ENCODE assay signal across 8 mouse cellular contexts in the genomic region with DNA sequence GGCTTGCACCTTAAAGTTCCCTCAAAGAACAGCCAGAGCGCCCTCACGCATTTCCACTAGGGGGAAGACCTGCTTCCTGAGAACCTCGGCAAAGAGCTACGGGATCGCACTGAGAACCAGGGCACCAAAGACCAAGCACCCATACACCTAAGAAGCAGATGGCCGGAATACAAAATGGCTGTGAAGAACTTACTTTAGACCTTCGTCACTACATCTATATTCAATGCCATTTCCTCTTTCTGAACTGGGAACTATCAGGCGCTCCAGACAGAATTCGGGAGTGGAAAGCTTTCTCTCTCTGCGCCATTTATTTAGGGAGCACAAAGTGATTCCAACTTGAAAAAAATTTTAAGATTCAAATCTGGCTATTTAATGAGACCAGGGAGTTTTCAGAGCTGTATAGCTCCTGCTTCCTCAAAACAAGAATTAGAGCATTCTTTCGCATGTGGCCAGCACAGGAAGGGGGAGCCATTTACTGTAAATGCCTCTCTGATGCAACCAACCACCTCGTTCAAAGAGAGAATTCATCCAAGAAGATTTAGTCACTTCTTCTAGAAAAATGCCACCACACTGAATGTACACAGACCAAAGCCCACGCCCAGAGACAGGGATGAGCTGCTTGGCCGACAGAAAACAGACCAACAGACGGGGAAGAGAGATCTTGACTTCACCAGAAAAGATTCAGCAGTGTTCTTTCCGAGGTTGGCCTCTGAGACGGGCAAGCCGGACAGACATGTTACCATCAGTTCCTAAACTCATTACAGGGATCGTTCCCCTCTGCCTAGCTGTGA.
DNase-seq lines count a peak whose midpoint lies in the region; ATAC-seq and TF ChIP-seq lines count a peak whose summit lies in the region.
"Had no signal": no experiment of that assay in that cellular context is flagged by ENCODE, and none has a peak within 500 bp of the region (broad histone marks: within the 10 kb centered on the region; RNA-seq: fewer than 3 reads in every experiment).

No protein-coding gene starts in this region.

- 62% methylated on average over 19 of the region's 19 CpGs for WGBS in lung, embryonic 14.5 days

- peak; percentile 58 for TF ChIP-seq CTCF in lung, embryonic 14.5 days (IDR thresholded peaks at IDR 0.05; ENCODE audit: low read depth)

- no peaks in the 10 kb centered on the region for H3K4me1 ChIP-seq in lung, embryonic 14.5 days (ENCODE audit: insufficient read depth)

- H3K4me2 ChIP-seq in lung, embryonic 14.5 days, result peak overlapping the region; percentile 20; the same call in 1 of the 2 replicates
- H3K4me2 ChIP-seq: lung, embryonic 15.5 days had no signal

- peak overlapping the region; percentile 1; the same call in 1 of the 2 replicates for H3K4me3 ChIP-seq in lung, embryonic 14.5 days (ENCODE audit: low read depth, low read length)
- H3K4me3 ChIP-seq: lung, embryonic 15.5 days had no signal

- peak; percentile 58 for DNase-seq in lung, embryonic 14.5 days
- no peak for DNase-seq in lung, postnatal 25 days (ENCODE audit: low spot score)
- peak; percentile 51 for DNase-seq in heart, postnatal 4 days
- peak; percentile 9 for DNase-seq in mesoderm, embryonic 11.5 days (ENCODE audit: low read depth, low spot score)
- DNase-seq in adrenal gland, adult 18-20 months (ENCODE audit: low spot score in 2 of 2), result no peak
- DNase-seq in urinary bladder, postnatal 36 days (ENCODE audit: low spot score in 2 of 2), result no peak

- no peak overlapping the region for H3K9ac ChIP-seq in lung, embryonic 14.5 days
- H3K9ac ChIP-seq: lung, embryonic 15.5 days had no signal

- H3K27ac ChIP-seq in lung, embryonic 14.5 days (ENCODE audit: low read depth), result no peak overlapping the region
- H3K27ac ChIP-seq: lung, embryonic 15.5 days had no signal

- no peaks in the 10 kb centered on the region for H3K27me3 ChIP-seq in lung, embryonic 14.5 days (ENCODE audit: insufficient read depth, low read length)
- H3K27me3 ChIP-seq: lung, embryonic 15.5 days had no signal

- ATAC-seq in lung, embryonic 14.5 days (ENCODE audit: insufficient read depth), result no peak
- peak; percentile 26 for ATAC-seq in activated CD4-positive, CD25-positive, alpha-beta regulatory T cell, adult 4 months

- H3K36me3 ChIP-seq in lung, embryonic 14.5 days (ENCODE audit: insufficient read depth), result no peaks in the 10 kb centered on the region
- H3K36me3 ChIP-seq: lung, embryonic 15.5 days had no signal

- no peaks in the 10 kb centered on the region for H3K9me3 ChIP-seq in lung, embryonic 14.5 days (ENCODE audit: low read depth, low read length)
- H3K9me3 ChIP-seq: lung, embryonic 15.5 days had no signal

Comparison
In these comparisons a context has a peak if more than half of its experiments do, and no peak if none do; other contexts are left out.
1. DNase-seq: peak in lung, embryonic 14.5 days (single experiment), heart, postnatal 4 days (single experiment) and mesoderm, embryonic 11.5 days (single experiment); none in lung, postnatal 25 days (single experiment), adrenal gland, adult 18-20 months (0 of 2) and urinary bladder, postnatal 36 days (0 of 2).